Mouse (Mus musculus) left cerebral cortex, postnatal 25 days (tissue): ENCODE measurements around the gene Mms19. TPM values are rescaled to one million over a fixed set of nuclear protein-coding genes. Genes with fewer than 3 reads are reported as not detected.
A peak's percentile ranks its signal among the peaks of the same experiment; 100 is the strongest.

ENCODE experiments used
- DNase-seq, 2 experiments: peaks; one replicate each; pipeline ENCODE4 v3.0.0; 2022; ENCODE audit warnings: low spot score in 2 of 2, mixed read lengths in 1 of 2
- intact Hi-C: fragments of 180-260 bp; cut with DNase I; formaldehyde crosslinking; loops from one replicate; pipeline ENCODE4 v1.15.1; 2025
- total RNA-seq, 2 experiments: library from RNA; stranded (reverse); gene quantifications; 2 replicates each; pipeline ENCODE4 v1.2.3; 2021

Gene Mms19
- total RNA-seq, 2 experiments from 2014 or later, result 23.7 to 27.0 TPM

- intact Hi-C loops, result no loop called here
- peak in 1 of 2 experiments; percentile 14 for DNase-seq
Observed at GRCm38 (mm10) chr19:41907079-41907760, 73.7 kb downstream of the Mms19 start.

GRCm38 (mm10) chr19:41906311-41907078 lies 74.5 kb downstream of the Mms19 start:
- DNase-seq, result no peak
- intact Hi-C loops, result no loop called here

GRCm38 (mm10) chr19:41905246-41905645 lies 75.7 kb downstream of the Mms19 start:
- intact Hi-C loops, result no loop called here
- no peak for DNase-seq

GRCm38 (mm10) chr19:41902848-41903593 lies 77.9 kb downstream of the Mms19 start:
- intact Hi-C loops, result no loop called here

GRCm38 (mm10) chr19:41901696-41902095 lies 79.3 kb downstream of the Mms19 start:
- intact Hi-C loops, result no loop called here
- DNase-seq, result no peak

More at GRCm38 (mm10) chr19:41902848-41903593, 77.9 kb downstream of the Mms19 start:
- DNase-seq, result no peak

GRCm38 (mm10) chr19:41900495-41901090 lies 80.4 kb downstream of the Mms19 start:
- DNase-seq, result no peak

GRCm38 (mm10) chr19:41898860-41899259 lies 82.1 kb downstream of the Mms19 start:
- intact Hi-C loops, result loop anchor here (5.0 kb wide), 1 partner anchor 123 kb away; no protein-coding TSS in a partner anchor
- DNase-seq, result peak in 1 of 2 experiments; percentile 27

More at GRCm38 (mm10) chr19:41900495-41901090, 80.4 kb downstream of the Mms19 start:
- intact Hi-C loops, result no loop called here

- DNase-seq, result no peak
- intact Hi-C loops, result loop anchor here (5.0 kb wide), 1 partner anchor 126 kb away; no protein-coding TSS in a partner anchor
Observed at GRCm38 (mm10) chr19:41896319-41896711, 84.6 kb downstream of the Mms19 start.

GRCm38 (mm10) chr19:41895460-41896318 lies 85.3 kb downstream of the Mms19 start, which contains the start of gene Rrp12:
Gene Rrp12, minus strand, starts transcription at chr19:41896173.
- DNase-seq, result peak; percentile 88 to 95
- intact Hi-C loops, result loop anchor here (5.0 kb wide), 1 partner anchor 127 kb away; no protein-coding TSS in a partner anchor

GRCm38 (mm10) chr19:41894959-41895358 lies 86.0 kb downstream of the Mms19 start:
- intact Hi-C loops, result loop anchor here (5.0 kb wide), 1 partner anchor 127 kb away; no protein-coding TSS in a partner anchor
- DNase-seq, result no peak

Other genes with a start within 250 kb of the Mms19 start
- gene Slit1, start 237.5 kb downstream of the Mms19 start, total RNA-seq, result 10 to 100 TPM; 46.4 to 49.8 TPM
- gene Arhgap19, start 179.1 kb downstream of the Mms19 start, total RNA-seq, result 1 to 10 TPM; 2.7 to 3.7 TPM
- gene Frat1, start 151.2 kb downstream of the Mms19 start, total RNA-seq, result 10 to 100 TPM; 14.2 to 15.2 TPM
- 1 to 10 TPM; 7.4 to 7.6 TPM for gene Frat2, start 133.0 kb downstream of the Mms19 start, total RNA-seq
- 10 to 100 TPM; 34.5 to 35.5 TPM for gene Rrp12, start 85.0 kb downstream of the Mms19 start, total RNA-seq
- 100 to 1,000 TPM; 574 to 598 TPM for gene Pgam1, start 69.2 kb downstream of the Mms19 start, total RNA-seq
- 10 to 100 TPM; 28.0 to 28.5 TPM for gene Exosc1, start 47.7 kb downstream of the Mms19 start, total RNA-seq
- 10 to 100 TPM; 45.3 to 46.2 TPM for gene Zdhhc16, start 47.7 kb downstream of the Mms19 start, total RNA-seq
- gene Ubtd1, start 606 bp upstream of the Mms19 start, total RNA-seq, result 10 to 100 TPM; 10.7 to 13.6 TPM
- under 1 TPM in 1 of 2 experiments, not detected in 1; 0.30 TPM for gene Ankrd2, start 54.8 kb upstream of the Mms19 start, total RNA-seq
- gene Hoga1, start 64.5 kb upstream of the Mms19 start, total RNA-seq, result 1 to 10 TPM; 3.1 to 5.0 TPM
- under 1 TPM; 0.53 to 0.55 TPM for gene 4933411K16Rik, start 71.1 kb upstream of the Mms19 start, total RNA-seq
- gene Morn4, start 105.2 kb upstream of the Mms19 start, total RNA-seq, result 10 to 100 TPM; 67.3 to 70.9 TPM
- gene Pi4k2a, start 109.3 kb upstream of the Mms19 start, total RNA-seq, result 10 to 100 TPM; 61.0 to 63.1 TPM
- gene Avpi1, start 147.9 kb upstream of the Mms19 start, total RNA-seq, result 10 to 100 TPM; 28.2 to 29.1 TPM
- 1 to 10 TPM; 9.8 to 9.9 TPM for gene Marveld1, start 166.2 kb upstream of the Mms19 start, total RNA-seq
- 10 to 100 TPM; 84.6 to 95.8 TPM for gene Zfyve27, start 182.8 kb upstream of the Mms19 start, total RNA-seq
- gene Sfrp5, start 221.1 kb upstream of the Mms19 start, total RNA-seq, result 1 to 10 TPM in 1 of 2 experiments, under 1 TPM in 1; 0.62 to 1.3 TPM